Mouse (Mus musculus): ENCODE measurements at regions not wholly inside any gene's neighbourhood (a gene's known extent, or its start where the extent isn't known, plus 50 kb on each side); places are given as distances from the start of the nearest gene placed in this dataset.

GRCm38 (mm10) chr10:97122693-97123092, 356.7 kb upstream of the Dcn start:
- H3K27ac ChIP-seq (ENCODE audit: control insufficient read depth, insufficient read depth, low read depth, low read length, poor library complexity) = no peak overlapping the region
- H3K4me3 ChIP-seq (replicated peaks; ENCODE audit: control insufficient read depth, low read depth, low read length) = no peak overlapping the region
- WGBS = 53% methylated on average over 1 of the region's 1 CpGs
- H3K4me1 ChIP-seq (ENCODE audit: control insufficient read depth, insufficient read depth, low read length) = no peaks in the 10 kb centered on the region
- no peak for TF ChIP-seq POLR2A (IDR thresholded peaks at IDR 0.05; ENCODE audit: borderline replicate concordance, control insufficient read depth, low read depth, low read length)
- no peak for TF ChIP-seq CTCF (IDR thresholded peaks at IDR 0.05; ENCODE audit: control insufficient read depth, insufficient read depth, low read length)

GRCm38 (mm10) chr10:97141561-97141960, 337.8 kb upstream of the Dcn start:
- Histone ChIP-seq H3K27ac (ENCODE audit: control insufficient read depth, insufficient read depth, low read depth, low read length, poor library complexity) (no peak overlapping the region), H3K4me1 (ENCODE audit: control insufficient read depth, insufficient read depth, low read length) (no peaks in the 10 kb centered on the region), H3K4me3 (replicated peaks; ENCODE audit: control insufficient read depth, low read depth, low read length) (no peak overlapping the region)
- TF ChIP-seq POLR2A (IDR thresholded peaks at IDR 0.05; ENCODE audit: borderline replicate concordance, control insufficient read depth, low read depth, low read length) (no peak), CTCF (IDR thresholded peaks at IDR 0.05; ENCODE audit: control insufficient read depth, insufficient read depth, low read length) (no peak)
- WGBS = 76% methylated on average over 2 of the region's 2 CpGs

GRCm38 (mm10) chr10:97158561-97159395, 320.6 kb upstream of the Dcn start:
- Histone ChIP-seq H3K27ac (ENCODE audit: control insufficient read depth, insufficient read depth, low read depth, low read length, poor library complexity) (no peak overlapping the region), H3K4me1 (ENCODE audit: control insufficient read depth, insufficient read depth, low read length) (no peaks in the 10 kb centered on the region), H3K4me3 (replicated peaks; ENCODE audit: control insufficient read depth, low read depth, low read length) (no peak overlapping the region)
- no peak for TF ChIP-seq CTCF (IDR thresholded peaks at IDR 0.05; ENCODE audit: control insufficient read depth, insufficient read depth, low read length)
- TF ChIP-seq POLR2A (IDR thresholded peaks at IDR 0.05; ENCODE audit: borderline replicate concordance, control insufficient read depth, low read depth, low read length) = no peak
- 68% methylated on average over 11 of the region's 11 CpGs for WGBS

- Histone ChIP-seq H3K4me1 (ENCODE audit: control insufficient read depth, insufficient read depth, low read length) (no peaks in the 10 kb centered on the region), H3K27ac (ENCODE audit: control insufficient read depth, insufficient read depth, low read depth, low read length, poor library complexity) (no peak overlapping the region), H3K4me3 (replicated peaks; ENCODE audit: control insufficient read depth, low read depth, low read length) (no peak overlapping the region)
- TF ChIP-seq POLR2A (IDR thresholded peaks at IDR 0.05; ENCODE audit: borderline replicate concordance, control insufficient read depth, low read depth, low read length) = no peak
- no peak for TF ChIP-seq CTCF (IDR thresholded peaks at IDR 0.05; ENCODE audit: control insufficient read depth, insufficient read depth, low read length)
- WGBS = 77% methylated on average over 1 of the region's 1 CpGs
Measured at GRCm38 (mm10) chr10:97159396-97159760, 320.0 kb upstream of the Dcn start.

GRCm38 (mm10) chr10:97159831-97160575, 319.4 kb upstream of the Dcn start:
- no peaks in the 10 kb centered on the region for H3K4me1 ChIP-seq (ENCODE audit: control insufficient read depth, insufficient read depth, low read length)
- TF ChIP-seq POLR2A (IDR thresholded peaks at IDR 0.05; ENCODE audit: borderline replicate concordance, control insufficient read depth, low read depth, low read length) = no peak
- no peak for TF ChIP-seq CTCF (IDR thresholded peaks at IDR 0.05; ENCODE audit: control insufficient read depth, insufficient read depth, low read length)
- H3K27ac ChIP-seq (ENCODE audit: control insufficient read depth, insufficient read depth, low read depth, low read length, poor library complexity) = no peak overlapping the region
- WGBS = 46% methylated on average over 10 of the region's 10 CpGs
- no peak overlapping the region for H3K4me3 ChIP-seq (replicated peaks; ENCODE audit: control insufficient read depth, low read depth, low read length)

- TF ChIP-seq POLR2A (IDR thresholded peaks at IDR 0.05; ENCODE audit: borderline replicate concordance, control insufficient read depth, low read depth, low read length) (no peak), CTCF (IDR thresholded peaks at IDR 0.05; ENCODE audit: control insufficient read depth, insufficient read depth, low read length) (no peak)
- WGBS = 8% methylated on average over 2 of the region's 2 CpGs
- H3K27ac ChIP-seq (ENCODE audit: control insufficient read depth, insufficient read depth, low read depth, low read length, poor library complexity) = no peak overlapping the region
- no peak overlapping the region for H3K4me3 ChIP-seq (replicated peaks; ENCODE audit: control insufficient read depth, low read depth, low read length)
- H3K4me1 ChIP-seq (ENCODE audit: control insufficient read depth, insufficient read depth, low read length) = no peaks in the 10 kb centered on the region
Measured at GRCm38 (mm10) chr10:97160892-97161291, 318.5 kb upstream of the Dcn start.

GRCm38 (mm10) chr10:97178468-97178867, 300.9 kb upstream of the Dcn start:
- 77% methylated on average over 3 of the region's 3 CpGs for WGBS

GRCm38 (mm10) chr10:97189696-97190095, 289.7 kb upstream of the Dcn start:
- no peak for TF ChIP-seq CTCF (IDR thresholded peaks at IDR 0.05; ENCODE audit: control insufficient read depth, insufficient read depth, low read length)
- no peak overlapping the region for H3K4me3 ChIP-seq (replicated peaks; ENCODE audit: control insufficient read depth, low read depth, low read length)
- no peak overlapping the region for H3K27ac ChIP-seq (ENCODE audit: control insufficient read depth, insufficient read depth, low read depth, low read length, poor library complexity)
- H3K4me1 ChIP-seq (ENCODE audit: control insufficient read depth, insufficient read depth, low read length) = no peaks in the 10 kb centered on the region

More at GRCm38 (mm10) chr10:97178468-97178867, 300.9 kb upstream of the Dcn start:
- TF ChIP-seq CTCF (IDR thresholded peaks at IDR 0.05; ENCODE audit: control insufficient read depth, insufficient read depth, low read length) (no peak), POLR2A (IDR thresholded peaks at IDR 0.05; ENCODE audit: borderline replicate concordance, control insufficient read depth, low read depth, low read length) (no peak)
- Histone ChIP-seq H3K4me1 (ENCODE audit: control insufficient read depth, insufficient read depth, low read length) (no peaks in the 10 kb centered on the region), H3K27ac (ENCODE audit: control insufficient read depth, insufficient read depth, low read depth, low read length, poor library complexity) (no peak overlapping the region), H3K4me3 (replicated peaks; ENCODE audit: control insufficient read depth, low read depth, low read length) (no peak overlapping the region)

Measured in bone marrow, adult 2 months (tissue).